Mouse (Mus musculus) spleen, postnatal 10 days (tissue): ENCODE measurements around the gene Hspa12a.
A peak's percentile ranks its signal among the peaks of the same experiment; 100 is the strongest.

Source experiments
- DNase-seq, 2 experiments: peaks; one replicate each; pipeline ENCODE4 v3.0.0; 2021 to 2022; ENCODE audit warnings: low spot score in 2 of 2

Hspa12a gene

DNA sequence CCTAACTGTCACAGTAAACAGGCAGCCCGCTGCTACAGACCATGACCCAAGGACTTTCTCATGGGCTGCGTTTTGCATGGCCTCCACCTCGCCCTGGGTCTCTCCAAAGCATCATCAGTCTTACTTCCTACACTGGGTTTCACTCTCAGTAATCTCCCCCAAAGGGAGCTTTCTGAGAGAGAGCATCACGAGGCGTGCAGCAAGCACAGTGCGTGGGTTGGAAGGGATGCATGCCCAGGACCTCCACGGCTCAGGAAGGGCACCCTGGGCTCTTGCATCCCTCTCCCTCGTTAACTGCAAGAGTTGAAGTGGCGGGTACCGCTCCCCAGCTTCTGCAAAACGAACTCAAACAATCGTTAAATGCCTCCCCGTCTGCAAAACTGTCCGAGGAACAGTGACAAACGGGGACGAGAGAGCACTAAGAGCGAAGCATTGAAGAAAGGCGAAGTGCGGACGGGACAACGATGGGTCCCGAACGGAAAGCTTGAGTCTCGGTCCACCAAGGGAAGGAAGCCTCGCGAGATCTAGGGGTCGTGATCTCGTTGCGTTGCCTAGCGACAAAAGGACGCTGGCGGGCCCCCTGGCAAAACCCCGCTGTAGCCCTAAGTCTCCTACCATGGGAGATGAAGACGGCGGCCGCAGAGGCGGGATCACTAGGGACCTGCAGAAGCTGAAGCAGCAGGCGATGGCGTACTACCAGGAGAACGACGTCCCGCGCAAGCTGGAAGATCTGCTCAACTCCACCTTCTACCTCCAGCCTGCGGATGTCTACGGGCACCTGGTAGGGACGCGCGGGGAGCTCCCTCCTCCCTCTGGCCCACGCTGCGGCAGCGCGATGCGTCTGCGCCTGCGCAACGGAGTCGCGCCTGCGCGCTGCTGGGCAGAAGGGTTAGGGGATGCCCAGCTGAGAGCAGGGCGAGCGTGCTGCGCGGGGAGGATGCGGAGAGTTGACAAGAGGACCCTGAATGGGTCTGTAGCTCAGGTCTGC lies at the start of gene Hspa12a, which contains the start of gene Eno4:
Gene Hspa12a (minus strand): TSS at position 814 of the 988 bp plus-strand sequence.
Gene Eno4 (plus strand): TSS at position 585 of the 988 bp plus-strand sequence.
- peak; percentile 61 to 85 for DNase-seq

DNA sequence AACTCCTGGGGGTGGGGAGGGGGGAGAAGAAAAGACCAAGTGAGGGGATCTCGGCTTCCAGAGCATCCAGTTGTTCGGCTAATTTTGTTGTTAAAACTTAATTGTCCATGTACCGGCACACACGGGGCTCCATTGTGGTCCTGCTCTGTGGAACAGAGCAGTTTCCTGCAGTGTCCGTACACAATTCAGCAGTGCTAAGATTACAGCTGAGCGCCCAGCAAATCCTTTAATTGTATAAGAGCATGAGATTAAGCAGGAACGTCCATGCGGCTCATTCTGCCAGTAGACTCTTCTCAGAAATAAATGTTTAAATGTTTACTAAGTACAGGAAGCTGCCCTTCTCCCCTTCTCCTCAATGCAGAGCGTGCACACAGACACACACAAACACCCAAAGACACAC lies 38.1 kb upstream of the Hspa12a start:
- DNase-seq, result no peak

- DNase-seq, result no peak
Observed at GRCm38 (mm10) chr19:58980056-58980440, 36.6 kb upstream of the Hspa12a start.

GRCm38 (mm10) chr19:58979436-58980055 lies 36.1 kb upstream of the Hspa12a start:
- DNase-seq, result no peak

GRCm38 (mm10) chr19:58978401-58979171 lies 35.1 kb upstream of the Hspa12a start:
- DNase-seq, result no peak

DNA sequence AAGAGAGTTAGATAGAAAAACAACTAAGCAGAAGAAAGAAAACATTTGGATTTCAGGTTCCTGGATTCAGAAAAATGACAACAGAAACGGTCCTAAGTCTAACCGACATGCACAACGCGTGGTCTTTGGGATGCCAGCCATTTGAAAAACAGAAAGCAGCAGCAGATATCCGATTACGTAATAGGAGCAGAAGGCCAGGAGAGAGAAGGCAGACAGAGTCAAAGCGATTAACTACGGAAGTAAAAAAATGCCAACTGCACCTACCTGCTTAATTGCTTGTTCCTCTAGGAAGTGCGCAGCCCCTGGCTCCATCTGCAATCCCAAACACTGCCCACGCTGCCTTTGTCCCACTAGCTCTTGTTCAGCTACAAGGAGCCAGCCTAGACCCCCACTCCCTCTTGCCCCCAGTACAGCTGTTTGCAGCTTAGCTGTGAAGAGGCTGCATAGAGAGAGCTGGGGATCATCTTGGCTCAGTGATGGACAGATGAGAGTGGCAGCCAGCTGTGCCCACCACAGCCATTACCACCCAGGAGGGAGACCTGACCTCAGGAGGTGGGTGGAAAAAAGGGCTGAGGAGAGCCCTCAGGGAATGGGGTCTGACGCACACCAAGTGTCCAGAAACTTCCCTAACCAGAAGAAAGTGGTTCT lies 31.9 kb upstream of the Hspa12a start:
- no peak for DNase-seq

DNA sequence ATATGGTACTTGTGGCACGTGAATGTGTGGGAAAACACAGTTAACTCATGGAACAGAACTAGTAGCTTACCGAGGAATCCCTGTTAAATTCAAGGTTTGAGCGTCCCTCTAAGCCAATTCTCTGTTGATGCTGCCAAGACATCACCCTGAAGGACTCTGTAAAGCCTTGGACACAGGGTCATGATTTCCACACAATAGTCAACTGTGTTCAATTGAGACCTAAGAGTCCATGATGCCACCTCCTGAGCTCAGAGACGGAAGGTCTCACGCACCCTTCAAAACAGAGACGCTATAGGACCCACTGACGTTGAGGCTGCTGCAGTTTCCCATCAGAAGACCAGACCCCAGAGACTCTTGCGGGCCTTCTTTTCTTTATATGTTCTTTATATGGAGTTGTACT lies 30.7 kb upstream of the Hspa12a start:
- no peak for DNase-seq

DNA sequence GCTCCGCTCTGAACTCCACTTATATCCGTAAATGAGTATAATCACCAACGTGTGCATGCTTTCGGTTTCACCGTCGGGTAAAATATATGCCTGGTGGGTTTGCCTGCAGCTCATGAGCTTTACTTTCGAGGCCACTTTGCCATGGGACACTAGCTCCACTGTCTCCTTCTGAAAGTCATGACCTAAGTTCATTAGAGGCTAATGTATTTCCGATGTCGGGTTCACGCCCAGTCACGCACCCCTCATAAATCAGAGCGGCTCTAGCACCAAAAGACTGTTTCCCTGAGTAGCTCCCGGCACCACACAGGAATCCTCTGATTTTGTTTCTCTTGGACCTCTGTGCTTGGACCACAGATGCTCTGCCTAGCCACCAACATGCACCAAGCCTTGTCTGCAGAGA lies 27.4 kb upstream of the Hspa12a start:
- no peak for DNase-seq

GRCm38 (mm10) chr19:58968731-58969506 lies 25.5 kb upstream of the Hspa12a start:
- DNase-seq, result no peak

DNA sequence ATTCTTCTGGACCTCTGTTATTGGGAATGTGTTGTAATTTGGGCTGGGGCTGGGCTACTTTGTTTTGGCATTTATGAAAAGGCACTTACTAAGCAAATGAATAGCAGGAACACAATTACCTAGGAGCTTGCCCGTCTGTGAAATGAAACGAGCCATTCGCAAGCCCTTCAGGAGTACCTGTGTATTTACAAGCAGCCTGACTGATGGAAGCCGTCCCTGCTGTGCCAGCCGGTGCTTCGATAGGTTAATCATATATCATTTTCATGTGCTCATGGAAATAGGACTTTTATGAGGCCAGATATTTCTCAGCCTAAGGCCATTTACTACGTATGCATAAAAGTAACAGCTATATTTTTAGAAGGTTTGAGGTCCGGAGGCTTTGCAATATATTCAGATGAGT lies 19.6 kb upstream of the Hspa12a start:
- no peak for DNase-seq

GRCm38 (mm10) chr19:58954779-58955178 lies 11.3 kb upstream of the Hspa12a start:
- no peak for DNase-seq

DNA sequence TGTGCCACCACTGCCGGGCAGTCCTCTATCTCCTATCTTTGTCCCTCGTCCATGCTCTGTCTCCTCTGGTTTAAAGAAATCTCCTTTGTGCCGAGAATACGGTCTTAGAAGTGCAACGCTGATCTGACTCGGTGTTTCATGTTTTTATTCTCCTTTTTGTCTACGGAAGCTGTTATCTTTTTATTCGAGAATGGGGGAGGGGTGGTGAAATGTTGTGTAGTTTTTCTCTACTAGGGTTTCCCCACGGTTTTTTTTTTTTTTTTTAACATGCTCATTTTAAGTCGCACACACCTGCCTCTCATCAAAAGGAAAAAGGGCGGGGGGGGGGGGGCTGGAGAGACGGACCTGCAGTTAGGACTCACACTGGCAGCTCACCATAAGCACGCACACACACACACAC lies 8.8 kb upstream of the Hspa12a start:
- no peak for DNase-seq

GRCm38 (mm10) chr19:58951521-58951920 lies 8.1 kb upstream of the Hspa12a start:
- no peak for DNase-seq

DNA sequence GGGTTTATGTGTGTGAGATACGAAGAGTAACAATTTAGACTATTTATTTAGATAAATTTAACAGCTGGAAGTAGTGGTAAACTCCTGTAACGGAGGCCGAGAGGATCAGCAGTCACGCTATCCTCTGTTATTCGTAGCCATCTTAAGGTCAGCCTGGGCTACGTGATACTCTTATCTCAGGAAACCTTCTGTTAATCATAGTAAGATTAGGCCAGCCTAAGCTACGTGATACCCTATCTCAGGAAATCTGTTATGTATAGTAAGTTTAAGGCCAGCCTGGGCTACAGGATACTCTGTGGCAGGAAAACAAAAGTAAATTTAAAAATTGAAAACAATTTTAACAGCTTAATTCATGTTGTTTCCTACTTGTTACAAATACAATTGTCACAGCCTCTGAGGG lies 2.5 kb upstream of the Hspa12a start:
- no peak for DNase-seq

DNA sequence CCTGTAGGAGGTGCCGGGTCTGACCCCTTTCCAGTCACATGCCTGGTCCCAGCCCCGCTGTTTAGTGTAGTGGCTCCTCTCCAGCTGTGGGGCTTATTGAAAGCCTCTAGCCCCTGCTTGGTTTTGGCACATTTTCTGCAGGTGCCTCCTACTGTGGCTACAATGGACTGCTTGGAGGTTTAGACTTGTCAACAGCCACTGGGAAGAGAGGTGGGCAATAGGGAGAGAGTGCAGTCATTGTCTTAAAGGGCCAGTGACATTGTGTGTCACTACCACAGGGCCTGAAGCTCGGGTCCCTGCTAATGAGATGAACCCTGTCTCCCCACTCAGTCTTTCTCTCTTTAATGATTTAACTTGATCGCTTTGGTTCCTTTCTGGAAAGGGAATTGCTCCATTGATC lies 10.4 kb downstream of the Hspa12a start:
- DNase-seq, result no peak

- no peak for DNase-seq
Observed at GRCm38 (mm10) chr19:58931081-58931800, 12.2 kb downstream of the Hspa12a start.

DNA sequence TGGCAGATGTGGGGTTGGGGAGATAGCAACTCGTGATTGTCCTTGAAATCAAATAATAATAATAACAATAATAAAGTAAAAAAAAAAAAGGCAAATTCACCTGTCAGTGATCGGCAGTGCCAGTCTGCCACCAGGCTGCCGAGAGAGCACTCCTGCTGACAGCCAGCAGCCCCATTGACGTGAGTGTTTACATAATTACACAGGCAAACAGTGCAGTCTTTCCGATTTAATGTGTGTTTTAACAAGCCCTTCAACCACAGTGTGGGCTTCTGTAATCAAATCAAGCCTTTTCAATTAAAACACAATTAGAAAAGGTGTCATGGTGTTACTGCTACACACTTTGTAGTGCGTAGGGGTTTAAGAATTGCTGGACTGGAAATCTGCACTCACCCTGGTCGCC lies 24.3 kb downstream of the Hspa12a start:
- no peak for DNase-seq

- no peak for DNase-seq
Observed at GRCm38 (mm10) chr19:58918597-58918996, 24.9 kb downstream of the Hspa12a start.

DNA sequence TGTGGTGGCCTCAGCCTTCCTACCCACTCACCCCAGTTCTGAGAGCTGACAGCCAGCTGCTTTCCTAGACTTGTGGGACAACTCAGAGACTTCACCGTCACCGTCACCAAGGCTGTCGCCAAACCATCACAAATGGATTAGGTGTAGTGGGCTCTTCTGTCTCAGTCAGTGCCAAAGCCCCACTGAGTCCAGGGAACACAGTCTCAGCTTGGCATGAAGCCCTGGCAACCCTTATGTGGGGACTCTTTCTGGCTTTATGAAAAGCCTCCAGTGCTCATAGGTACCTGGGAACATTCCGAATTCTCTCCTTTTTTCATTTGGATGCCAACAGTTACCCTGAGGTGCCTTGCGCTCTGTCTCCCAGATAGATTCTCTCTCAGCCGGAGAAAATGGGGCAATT lies 30.2 kb downstream of the Hspa12a start:
- no peak for DNase-seq

GRCm38 (mm10) chr19:58911386-58911785 lies 32.1 kb downstream of the Hspa12a start:
- DNase-seq, result peak; percentile 31 to 66
